Mouse (Mus musculus) stomach, postnatal 0 days (tissue): ENCODE data around the gene Shroom2.

Experiments
- CTCF ChIP-seq: IDR thresholded peaks from 2 replicates; pipeline ENCODE4 v1.5.1; 2016; ENCODE audit warnings: antibody characterized with exemption, low read depth, mild to moderate bottlenecking, moderate library complexity
- EP300 ChIP-seq: optimal IDR thresholded peaks from 2 replicates; pipeline ENCODE3; 2016; ENCODE audit warnings: antibody characterized with exemption

DNA sequence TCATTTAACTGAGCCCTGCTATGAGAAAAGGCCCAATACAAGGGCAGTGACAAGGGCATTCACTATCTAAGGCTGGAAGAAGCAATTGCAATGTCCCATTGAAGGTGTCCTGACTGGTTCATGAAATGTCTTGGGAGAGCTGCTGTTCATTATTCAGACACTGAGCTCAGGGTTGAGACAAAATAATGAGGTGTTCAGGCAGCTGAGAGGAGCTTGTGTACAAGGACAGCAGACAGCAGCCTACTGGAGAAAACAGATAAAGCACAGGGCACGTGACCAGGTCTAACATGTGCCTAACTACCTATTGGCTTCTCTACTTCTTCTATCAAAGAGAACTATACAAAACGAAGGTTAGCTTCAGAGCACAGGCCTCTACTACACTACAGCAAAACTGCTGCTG is 31.1 kb downstream of the Shroom2 start:
- no peak for TF ChIP-seq EP300
- no peak for TF ChIP-seq CTCF
